Mouse (Mus musculus) E14TG2a.4 (cell line): ENCODE results near the gene Zfyve16.

Experiments used
- CTCF ChIP-seq: conservative IDR thresholded peaks from 2 replicates; pipeline ENCODE4 v1.5.1; 2014; ENCODE audit warnings: low read length
- POU5F1 ChIP-seq: IDR thresholded peaks from 2 replicates; pipeline ENCODE4 v1.6.1; 2014; ENCODE audit warnings: low read length, borderline replicate concordance

DNA sequence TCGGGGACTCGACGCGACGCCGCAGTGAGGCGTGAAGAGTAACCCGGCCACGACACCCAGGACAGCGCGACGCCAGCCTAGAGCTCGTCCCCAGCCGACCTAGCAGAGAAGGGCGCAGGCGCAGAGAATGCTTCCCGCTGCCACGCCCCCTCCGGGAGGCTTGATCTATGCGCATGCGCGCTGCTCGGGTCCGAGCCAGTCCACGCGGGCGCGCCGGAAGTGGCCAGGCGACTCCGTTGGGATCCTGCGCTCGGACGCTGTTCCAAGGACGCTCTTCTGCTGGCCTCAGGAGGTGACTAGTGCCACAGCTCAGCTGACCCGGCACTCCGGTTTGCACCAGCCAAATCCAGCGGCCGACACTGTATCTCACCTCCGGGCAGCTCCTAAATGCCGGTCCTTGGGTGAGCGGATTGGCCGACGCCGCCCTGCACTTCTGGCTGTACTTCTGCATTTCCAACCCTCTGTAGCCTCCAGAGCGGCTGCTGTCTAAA lies at the start of gene Zfyve16:
- TF ChIP-seq CTCF (no peak), POU5F1 (no peak)
